Mouse (Mus musculus) skeletal muscle tissue, adult 2 months (tissue): ENCODE results near the gene Fer.
A peak's percentile ranks its signal among the peaks of the same experiment; 100 is the strongest.

Source experiments
- DNase-seq: peaks from one replicate; pipeline ENCODE4 v3.0.0-alpha.2; 2012; ENCODE audit warnings: low read depth, low spot score

Gene Fer

GRCm38 (mm10) chr17:64086875-64087608 lies 224.2 kb downstream of the Fer start:
- DNase-seq, result no peak

GRCm38 (mm10) chr17:64087871-64088270 lies 225.0 kb downstream of the Fer start:
- DNase-seq, result no peak

DNA sequence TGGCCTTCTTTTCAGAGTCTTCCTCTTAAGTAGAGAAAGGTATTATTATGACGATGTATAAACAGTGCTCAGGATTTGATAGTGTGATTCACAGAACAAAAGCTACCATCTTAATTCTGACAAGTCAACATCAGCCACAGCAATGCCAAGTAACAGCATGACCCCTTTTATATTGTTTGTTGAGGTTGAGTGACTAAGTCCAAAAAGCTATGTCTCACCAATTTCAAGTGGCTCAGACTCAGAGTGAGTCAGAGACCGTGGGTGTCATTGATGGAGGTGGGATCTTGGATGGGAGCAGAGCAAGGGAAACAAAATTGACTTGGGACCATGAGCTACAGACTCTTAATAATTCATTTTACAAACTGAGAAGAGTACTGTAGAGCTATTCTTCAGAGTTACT lies 230.9 kb downstream of the Fer start:
- no peak for DNase-seq

- no peak for DNase-seq
Observed at GRCm38 (mm10) chr17:64096811-64097210, 233.9 kb downstream of the Fer start.

- no peak for DNase-seq
Observed at GRCm38 (mm10) chr17:64097788-64098359, 235.0 kb downstream of the Fer start.

DNA sequence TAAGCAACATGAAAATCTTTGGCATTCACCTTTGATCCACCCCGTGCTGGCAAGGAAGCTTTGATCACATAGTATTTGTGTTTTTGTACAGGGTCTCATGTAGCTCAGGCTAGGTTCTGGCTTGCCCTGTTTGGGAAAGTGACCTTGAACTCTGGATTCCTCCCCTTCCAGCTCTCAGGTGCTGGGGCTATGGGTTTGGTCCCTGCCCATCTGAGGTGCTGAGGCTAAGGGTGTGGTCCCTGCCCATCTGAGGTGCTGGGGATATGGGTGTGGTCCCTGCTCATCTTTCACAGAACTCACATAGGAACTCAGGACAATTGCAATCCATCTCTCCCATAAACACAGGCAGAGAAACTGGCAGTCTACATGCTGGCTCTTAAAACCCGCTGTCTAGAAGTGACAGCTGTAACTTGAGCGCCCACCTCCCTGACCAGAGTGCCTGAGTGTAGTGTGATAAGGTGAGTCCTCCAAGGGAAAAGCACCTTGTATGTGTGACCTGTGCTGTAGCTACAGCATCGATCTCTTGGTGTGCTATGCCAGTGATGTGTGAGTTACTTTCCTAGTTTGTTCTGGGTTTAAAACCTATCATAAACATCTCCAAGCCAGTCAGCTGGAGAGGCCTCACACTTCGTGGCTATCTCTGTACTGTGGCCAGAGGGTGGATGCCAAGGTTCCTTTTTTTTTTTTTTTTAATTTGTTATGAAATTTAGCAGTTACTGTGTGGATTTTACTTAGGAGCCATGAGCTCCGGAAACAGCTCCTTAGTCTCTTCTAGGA lies 236.7 kb downstream of the Fer start:
- no peak for DNase-seq

GRCm38 (mm10) chr17:64100172-64100510 lies 237.3 kb downstream of the Fer start:
- DNase-seq, result no peak

- DNase-seq, result no peak
Observed at GRCm38 (mm10) chr17:64108773-64109172, 245.9 kb downstream of the Fer start.

DNA sequence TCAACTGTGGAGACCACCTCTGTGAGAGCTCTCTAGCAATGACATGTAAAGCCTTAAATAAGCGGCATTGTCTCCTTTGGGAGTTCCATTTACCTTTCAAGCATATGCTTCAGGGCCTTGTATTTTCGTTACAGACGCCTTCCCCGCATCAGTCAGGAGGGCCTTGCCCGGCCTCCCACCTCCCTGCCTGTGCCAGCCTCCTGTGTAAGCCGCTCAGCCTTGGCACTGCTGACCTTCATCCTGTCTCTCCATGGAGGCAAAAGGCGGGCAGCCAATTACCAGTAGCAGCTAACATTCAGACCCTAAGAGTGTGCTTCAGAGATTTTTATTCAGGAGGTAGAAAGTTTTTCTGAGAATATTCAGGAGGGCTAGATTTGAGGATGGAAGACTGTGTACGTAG lies 247.0 kb downstream of the Fer start:
- DNase-seq, result no peak

GRCm38 (mm10) chr17:64113625-64114024 lies 250.8 kb downstream of the Fer start:
- DNase-seq, result peak; percentile 29

GRCm38 (mm10) chr17:64116762-64117161 lies 253.9 kb downstream of the Fer start:
- DNase-seq, result no peak

- DNase-seq, result peak; percentile 59
Observed at GRCm38 (mm10) chr17:64119697-64120288, 256.9 kb downstream of the Fer start.

DNA sequence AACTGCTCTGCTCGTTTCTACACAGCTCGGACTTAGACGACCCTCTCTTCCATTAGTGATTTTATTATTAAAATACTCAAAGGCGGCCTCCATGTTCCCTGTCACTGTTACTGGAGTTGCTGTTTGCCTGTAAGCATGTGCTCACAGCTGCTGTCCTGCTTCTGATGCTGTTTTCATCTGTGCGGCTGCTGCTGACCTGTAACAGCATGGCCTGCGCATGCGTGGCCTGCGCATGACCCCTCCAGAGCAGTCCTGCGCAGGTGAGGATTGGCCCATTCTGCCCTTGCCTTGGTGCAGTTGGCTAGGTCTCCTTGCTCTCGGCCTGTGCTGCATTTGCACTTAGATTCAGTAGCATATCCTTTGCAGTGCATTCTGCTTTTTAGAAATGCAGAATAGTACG lies 259.7 kb downstream of the Fer start:
- no peak for DNase-seq

- DNase-seq, result peak; percentile 70
Observed at GRCm38 (mm10) chr17:64123732-64124131, 260.9 kb downstream of the Fer start.

- DNase-seq, result no peak
Observed at GRCm38 (mm10) chr17:64126904-64127303, 264.0 kb downstream of the Fer start.

- DNase-seq, result no peak
Observed at GRCm38 (mm10) chr17:64129750-64130149, 266.9 kb downstream of the Fer start.

- peak; percentile 19 for DNase-seq
Observed at GRCm38 (mm10) chr17:64130356-64130755, 267.5 kb downstream of the Fer start.

- DNase-seq, result no peak
Observed at GRCm38 (mm10) chr17:64132183-64132582, 269.3 kb downstream of the Fer start.

- DNase-seq, result no peak
Observed at GRCm38 (mm10) chr17:64135941-64136650, 273.2 kb downstream of the Fer start.

- no peak for DNase-seq
Observed at GRCm38 (mm10) chr17:64138036-64138717, 275.3 kb downstream of the Fer start.

- no peak for DNase-seq
Observed at GRCm38 (mm10) chr17:64139231-64139915, 276.5 kb downstream of the Fer start.
